Mouse (Mus musculus) midbrain, embryonic 16.5 days (tissue): Measurements from ENCODE around the gene Vmo1. TPM values are rescaled to one million over a fixed set of nuclear protein-coding genes. Genes with fewer than 3 reads are reported as not detected.

Source experiments
- ATAC-seq: fragments of 200-750 bp; cut with Nextera tagmentation; 2 replicates; pipeline ENCODE4 v1.8.0; 2017; ENCODE audit warnings: moderate TSS enrichment
- H3K27ac ChIP-seq: fragments of 300-500 bp; sonication (generic); 2 replicates; pipeline ENCODE4 v1.5.1; 2014; ENCODE audit warnings: mild to moderate bottlenecking, low read length, mixed read lengths
- H3K27me3 ChIP-seq: fragments of 300-500 bp; sonication (generic); 2 replicates; pipeline ENCODE4 v1.6.1; 2014; ENCODE audit warnings: low read depth, low read length, mixed read lengths; ENCODE audit not compliant: control insufficient read depth, insufficient read depth
- H3K36me3 ChIP-seq: fragments of 300-500 bp; sonication (generic); 2 replicates; pipeline ENCODE4 v1.6.1; 2014; ENCODE audit warnings: mild to moderate bottlenecking, low read length, moderate library complexity, mixed read lengths; ENCODE audit not compliant: control insufficient read depth, insufficient read depth
- H3K4me1 ChIP-seq: fragments of 300-500 bp; sonication (generic); 2 replicates; pipeline ENCODE4 v1.6.1; 2014; ENCODE audit warnings: mild to moderate bottlenecking, low read length, mixed read lengths; ENCODE audit not compliant: control insufficient read depth, insufficient read depth
- H3K4me2 ChIP-seq: fragments of 300-500 bp; sonication (generic); 2 replicates; pipeline ENCODE4 v1.6.1; 2014; ENCODE audit warnings: mild to moderate bottlenecking, low read length, mixed read lengths
- H3K4me3 ChIP-seq: fragments of 300-500 bp; sonication (generic); 2 replicates; pipeline ENCODE4 v1.5.1; 2014; ENCODE audit warnings: low read depth, mild to moderate bottlenecking, low read length, moderate library complexity, mixed read lengths
- H3K9ac ChIP-seq: fragments of 300-500 bp; sonication (generic); 2 replicates; pipeline ENCODE4 v1.6.1; 2014; ENCODE audit warnings: low read depth, low read length, mixed read lengths
- H3K9me3 ChIP-seq: fragments of 300-500 bp; sonication (generic); replicated peaks from 2 replicates; pipeline ENCODE4 v1.6.1; 2014; ENCODE audit warnings: mild to moderate bottlenecking, low read length, mixed read lengths; ENCODE audit not compliant: control insufficient read depth, poor library complexity, severe bottlenecking
- WGBS: fragments of 180-500 bp; shearing (Covaris S2); extraction: QIAGEN DNeasy Blood & Tissue Kit; methylation state at CpG from one replicate; pipeline ENCODE4 v1.1.7; 2014; 5-methylcytosine and 5-hydroxymethylcytosine counted together
- polyA plus RNA-seq: library from polyadenylated mRNA; unstranded; fragments of >200 nt; fragmentation: Nextera tagmentation; extraction: Ambion mirVana; gene quantifications from 2 replicates; pipeline ENCODE4 v1.2.1, GENCODE M21; 2015

Gene Vmo1
- polyA plus RNA-seq, 1 experiment from 2014 or later = not detected

DNA sequence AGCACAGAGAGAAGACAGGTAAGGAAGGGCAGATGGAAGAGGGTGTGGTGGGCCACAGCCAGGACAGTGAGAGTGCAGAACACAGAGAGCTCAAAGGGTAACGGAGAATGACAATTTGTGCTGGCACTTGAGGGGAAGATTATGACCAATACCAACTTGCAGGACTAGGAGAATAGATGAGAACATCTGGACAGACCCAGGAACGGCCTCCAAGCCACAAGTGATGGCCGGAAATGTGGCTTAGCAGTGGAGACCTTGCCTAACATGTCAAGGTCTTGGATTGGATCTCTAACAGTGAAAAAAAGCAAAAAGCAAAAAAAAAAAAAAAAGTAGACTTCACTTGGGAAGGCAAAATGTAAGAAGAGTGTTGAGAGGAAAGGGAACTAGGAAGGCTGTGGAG lies 44.7 kb downstream of the Vmo1 start:
- H3K27ac ChIP-seq = no peak overlapping the region
- peaks cover 3% of the 10 kb centered on the region for H3K27me3 ChIP-seq
- H3K9ac ChIP-seq = no peak overlapping the region
- ATAC-seq = no peak
- H3K4me1 ChIP-seq = peaks cover 3% of the 10 kb centered on the region; the same call in 1 of the 2 replicates
- no peak overlapping the region for H3K4me3 ChIP-seq
- no peaks in the 10 kb centered on the region for H3K36me3 ChIP-seq
- no peak overlapping the region for H3K4me2 ChIP-seq
- WGBS = 87% methylated on average over 3 of the region's 3 CpGs
- no peaks in the 10 kb centered on the region for H3K9me3 ChIP-seq

DNA sequence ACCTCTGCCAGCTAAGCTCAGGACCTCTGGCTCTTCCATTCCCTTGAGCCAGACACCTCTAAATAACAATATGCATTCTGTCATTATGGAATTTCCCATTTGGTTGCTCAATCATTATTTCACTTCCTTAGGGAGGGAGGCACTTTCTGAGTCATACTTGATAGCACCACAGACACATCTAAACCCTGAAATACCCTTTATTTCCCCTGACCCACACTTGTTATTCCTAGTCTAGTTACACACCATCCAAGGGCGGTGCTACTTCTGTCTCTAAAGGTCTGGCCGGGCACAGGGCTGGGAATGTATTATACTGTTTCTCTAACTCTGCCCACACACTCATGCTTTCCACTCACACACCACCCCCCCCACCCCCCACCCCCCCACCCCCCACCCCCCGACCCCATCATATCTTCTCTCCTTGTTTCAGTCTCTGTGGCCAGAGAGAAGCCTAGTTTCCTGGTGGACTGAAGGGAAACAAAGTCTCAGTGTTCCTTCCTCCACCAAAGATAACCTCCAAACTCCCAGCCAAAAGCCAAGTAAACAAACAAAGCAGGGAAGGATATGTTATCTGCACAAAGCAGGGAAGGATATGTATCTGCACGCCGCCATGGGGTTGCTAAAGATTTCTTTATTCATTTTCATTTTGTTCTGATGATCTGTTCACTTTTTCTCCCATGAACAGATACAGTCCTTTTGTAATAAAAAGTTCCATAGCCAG lies 46.4 kb downstream of the Vmo1 start:
- Histone ChIP-seq H3K36me3 (no peaks in the 10 kb centered on the region), H3K4me1 (peaks cover 3% of the 10 kb centered on the region; the same call in 1 of the 2 replicates), H3K4me3 (no peak overlapping the region), H3K27ac (no peak overlapping the region), H3K9me3 (no peaks in the 10 kb centered on the region), H3K4me2 (no peak overlapping the region), H3K9ac (no peak overlapping the region), H3K27me3 (peaks cover 10% of the 10 kb centered on the region)
- 96% methylated on average over 5 of the region's 5 CpGs for WGBS
- ATAC-seq = no peak

DNA sequence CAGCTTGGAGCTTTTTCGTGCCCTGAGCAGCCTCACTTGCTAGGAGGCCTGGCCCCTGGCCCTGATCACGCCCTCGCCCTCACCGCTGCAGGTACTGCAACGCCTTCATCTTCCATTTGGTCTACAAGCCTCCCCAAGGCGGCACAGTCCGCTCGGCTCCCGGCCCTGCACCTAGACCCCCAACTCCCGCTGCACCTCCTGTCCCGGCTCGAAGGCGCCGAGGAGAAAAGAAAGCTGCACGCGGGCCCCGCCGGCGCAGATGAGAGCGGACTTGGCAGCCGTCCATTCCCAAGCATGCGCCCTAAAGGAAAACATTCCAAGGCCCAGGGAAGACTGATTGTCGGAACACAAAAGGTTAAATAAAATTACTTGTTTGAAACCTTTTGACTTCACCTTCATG lies 48.6 kb downstream of the Vmo1 start:
- peaks cover 3% of the 10 kb centered on the region; the same call in 1 of the 2 replicates for H3K4me1 ChIP-seq
- ATAC-seq = no peak
- no peaks in the 10 kb centered on the region; the same call in 1 of the 2 replicates for H3K9me3 ChIP-seq
- no peak overlapping the region for H3K4me3 ChIP-seq
- peak overlapping the region; percentile 35 for H3K4me2 ChIP-seq
- no peak overlapping the region for H3K27ac ChIP-seq
- no peaks in the 10 kb centered on the region for H3K36me3 ChIP-seq
- H3K27me3 ChIP-seq = peaks cover 10% of the 10 kb centered on the region
- 8% methylated on average over 23 of the region's 23 CpGs for WGBS
- 0 out of 2 replicates have a peak overlapping the region, but pooled peaks have one; percentile 36 for H3K9ac ChIP-seq

DNA sequence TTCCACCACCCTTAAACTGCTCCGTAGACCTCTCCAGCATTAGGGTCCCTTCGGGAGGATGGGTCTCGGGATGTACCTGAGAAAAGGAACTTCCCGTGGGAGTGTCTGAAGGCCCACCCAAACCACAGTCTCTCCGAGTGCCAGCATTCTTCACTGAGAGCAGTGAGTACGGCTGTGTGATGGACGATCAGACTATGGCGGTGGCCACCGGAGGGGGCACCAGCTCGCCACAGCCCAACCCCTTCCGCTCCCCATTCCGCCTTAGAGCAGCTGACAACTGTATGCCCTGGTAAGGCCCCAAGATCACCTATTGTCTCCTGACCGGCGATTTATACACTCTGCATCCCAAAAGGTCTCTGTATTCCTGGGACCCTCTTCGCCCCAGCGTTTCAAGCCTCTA lies 49.2 kb downstream of the Vmo1 start:
- Histone ChIP-seq H3K9me3 (no peaks in the 10 kb centered on the region; the same call in 1 of the 2 replicates), H3K27ac (no peak overlapping the region), H3K36me3 (no peaks in the 10 kb centered on the region), H3K27me3 (peaks cover 16% of the 10 kb centered on the region), H3K9ac (no peak overlapping the region), H3K4me3 (0 out of 2 replicates have a peak overlapping the region, but pooled peaks have one; percentile 4), H3K4me2 (peak overlapping the region; percentile 35), H3K4me1 (peaks cover 3% of the 10 kb centered on the region; the same call in 1 of the 2 replicates)
- WGBS = 25% methylated on average over 16 of the region's 16 CpGs
- no peak for ATAC-seq

DNA sequence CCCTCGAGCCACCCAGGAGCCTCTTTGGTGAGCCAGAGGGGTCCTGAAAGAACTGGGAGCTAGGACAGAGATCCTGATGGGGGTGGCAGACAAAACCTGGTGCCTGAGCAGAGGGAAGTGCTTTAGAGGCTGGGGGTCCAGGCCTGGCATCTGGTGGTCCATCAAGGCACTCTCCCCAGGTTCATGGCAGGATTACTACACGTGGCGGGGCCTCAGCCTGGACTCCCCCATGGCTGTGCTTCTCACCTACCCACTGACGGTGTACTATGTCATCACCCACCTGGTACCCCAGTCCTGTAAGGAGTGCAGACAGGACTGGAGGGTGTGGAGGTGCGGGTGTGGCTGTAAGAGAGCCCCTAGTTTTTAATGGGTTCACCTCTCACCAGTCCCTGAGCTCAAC lies 50.4 kb downstream of the Vmo1 start:
- 80% methylated on average over 5 of the region's 5 CpGs for WGBS
- no peak for ATAC-seq
- Histone ChIP-seq H3K27ac (no peak overlapping the region), H3K27me3 (peaks cover 28% of the 10 kb centered on the region), H3K9ac (no peak overlapping the region), H3K4me2 (no peak overlapping the region), H3K4me1 (peaks cover 8% of the 10 kb centered on the region), H3K36me3 (no peaks in the 10 kb centered on the region), H3K4me3 (no peak overlapping the region), H3K9me3 (no peaks in the 10 kb centered on the region; the same call in 1 of the 2 replicates)

Other genes with a start within 250 kb of the Vmo1 start
- gene Alox12e, start 192.0 kb downstream of the Vmo1 start, polyA plus RNA-seq = not detected in 2 replicates
- gene Alox15, start 162.6 kb downstream of the Vmo1 start, polyA plus RNA-seq = 0.09 and 0.18 TPM in 2 replicates
- gene Pelp1, start 104.6 kb downstream of the Vmo1 start, polyA plus RNA-seq = 33.0 and 35.0 TPM in 2 replicates
- 52.6 and 58.9 TPM in 2 replicates for gene Arrb2, start 82.0 kb downstream of the Vmo1 start, polyA plus RNA-seq
- gene Med11, start 62.7 kb downstream of the Vmo1 start, polyA plus RNA-seq = 44.1 and 45.9 TPM in 2 replicates
- gene Zmynd15, start 55.2 kb downstream of the Vmo1 start, polyA plus RNA-seq = 0.35 and 0.49 TPM in 2 replicates
- 1.7 and 2.6 TPM in 2 replicates for gene Cxcl16, start 54.6 kb downstream of the Vmo1 start, polyA plus RNA-seq
- 6.1 and 6.2 TPM in 2 replicates for gene Tm4sf5, start 9.4 kb downstream of the Vmo1 start, polyA plus RNA-seq
- 0.29 TPM in 1 of 2 replicates, not detected in the other for gene Gltpd2, start 4.6 kb upstream of the Vmo1 start, polyA plus RNA-seq
- 719 and 737 TPM in 2 replicates for gene Psmb6, start 10.8 kb upstream of the Vmo1 start, polyA plus RNA-seq
- not detected in 2 replicates for gene Gm40193, start 18.3 kb upstream of the Vmo1 start, polyA plus RNA-seq
- 17.9 and 19.6 TPM in 2 replicates for gene Pld2, start 25.4 kb upstream of the Vmo1 start, polyA plus RNA-seq
- gene Mink1, start 48.3 kb upstream of the Vmo1 start, polyA plus RNA-seq = 16.7 and 18.2 TPM in 2 replicates
- not detected in 2 replicates for gene 4930544D05Rik, start 101.2 kb upstream of the Vmo1 start, polyA plus RNA-seq
- not detected in 2 replicates for gene Chrne, start 104.6 kb upstream of the Vmo1 start, polyA plus RNA-seq
- gene Gp1ba, start 124.5 kb upstream of the Vmo1 start, polyA plus RNA-seq = 0.12 and 0.21 TPM in 2 replicates
- 105 TPM in 2 replicates for gene Rnf167, start 132.6 kb upstream of the Vmo1 start, polyA plus RNA-seq
- 171 and 174 TPM in 2 replicates for gene Slc25a11, start 132.9 kb upstream of the Vmo1 start, polyA plus RNA-seq
- 617 and 632 TPM in 2 replicates for gene Pfn1, start 140.0 kb upstream of the Vmo1 start, polyA plus RNA-seq
- 6.0 and 8.1 TPM in 2 replicates for gene Eno3, start 142.6 kb upstream of the Vmo1 start, polyA plus RNA-seq
- 151 and 157 TPM in 2 replicates for gene Spag7, start 154.8 kb upstream of the Vmo1 start, polyA plus RNA-seq
- 22.1 and 22.4 TPM in 2 replicates for gene Camta2, start 173.5 kb upstream of the Vmo1 start, polyA plus RNA-seq
- 1.2 and 1.5 TPM in 2 replicates for gene Inca1, start 185.5 kb upstream of the Vmo1 start, polyA plus RNA-seq
- 1.3 and 1.5 TPM in 2 replicates for gene Kif1c, start 185.9 kb upstream of the Vmo1 start, polyA plus RNA-seq
- gene Zfp3, start 249.6 kb upstream of the Vmo1 start, polyA plus RNA-seq = 14.6 and 17.4 TPM in 2 replicates